Mouse (Mus musculus) heart, embryonic 16.5 days (tissue): Measurements from ENCODE around the gene Kdm5b. TPM values are rescaled to one million over a fixed set of nuclear protein-coding genes. Genes with fewer than 3 reads are reported as not detected.

Source experiments
- ATAC-seq: fragments of 200-750 bp; cut with Nextera tagmentation; replicated peaks from 2 replicates; pipeline ENCODE4 v1.8.0; 2017; ENCODE audit warnings: moderate number of reproducible peaks; ENCODE audit not compliant: insufficient read depth, low FRiP score; ENCODE audit errors: extremely low read depth
- H3K27ac ChIP-seq: fragments of 300-500 bp; sonication (generic); 2 replicates; pipeline ENCODE4 v1.5.1; 2014; ENCODE audit warnings: mild to moderate bottlenecking, low read length, control low read depth, moderate library complexity
- H3K27me3 ChIP-seq: fragments of 300-500 bp; sonication (generic); 2 replicates; pipeline ENCODE4 v1.6.1; 2014; ENCODE audit warnings: low read length, mixed read lengths; ENCODE audit not compliant: control insufficient read depth, insufficient read depth
- H3K36me3 ChIP-seq: fragments of 300-500 bp; sonication (generic); 2 replicates; pipeline ENCODE4 v1.6.1; 2014; ENCODE audit not compliant: control insufficient read depth, insufficient read depth
- H3K4me1 ChIP-seq: fragments of 300-500 bp; sonication (generic); 2 replicates; pipeline ENCODE4 v1.6.1; 2014; ENCODE audit warnings: low read length, mixed read lengths; ENCODE audit not compliant: control insufficient read depth, insufficient read depth
- H3K4me2 ChIP-seq: fragments of 300-500 bp; sonication (generic); 2 replicates; pipeline ENCODE4 v1.6.1; 2014; ENCODE audit warnings: low read depth, mild to moderate bottlenecking, control low read depth, low read length
- H3K4me3 ChIP-seq: fragments of 300-500 bp; sonication (generic); 2 replicates; pipeline ENCODE4 v1.5.1; 2014; ENCODE audit warnings: mild to moderate bottlenecking, control low read depth, low read length
- H3K9ac ChIP-seq: fragments of 300-500 bp; sonication (generic); 2 replicates; pipeline ENCODE4 v1.6.1; 2014; ENCODE audit warnings: low read length, control low read depth
- H3K9me3 ChIP-seq: fragments of 300-500 bp; sonication (generic); replicated peaks from 2 replicates; pipeline ENCODE4 v1.6.1; 2016; ENCODE audit warnings: low read length; ENCODE audit not compliant: control insufficient read depth
- WGBS: fragments of 180-500 bp; shearing (Covaris S2); extraction: QIAGEN DNeasy Blood & Tissue Kit; methylation state at CpG from one replicate; pipeline ENCODE4 v1.1.7; 2014; 5-methylcytosine and 5-hydroxymethylcytosine counted together
- polyA plus RNA-seq: library from polyadenylated mRNA; unstranded; fragments of >200 nt; fragmentation: Nextera tagmentation; extraction: Ambion mirVana; gene quantifications from 2 replicates; pipeline ENCODE4 v1.2.1, GENCODE M21; 2015

The Kdm5b gene
- polyA plus RNA-seq, 1 experiment from 2014 or later: 24.4 TPM

- no peak overlapping the region for H3K4me3 ChIP-seq
- H3K9ac ChIP-seq: no peak overlapping the region
- H3K9me3 ChIP-seq: no peaks in the 10 kb centered on the region
- ATAC-seq: no peak
- no peak overlapping the region for H3K27ac ChIP-seq
- H3K4me1 ChIP-seq: no peaks in the 10 kb centered on the region
- no peaks in the 10 kb centered on the region for H3K27me3 ChIP-seq
- no peak overlapping the region for H3K4me2 ChIP-seq
- H3K36me3 ChIP-seq: peaks cover 21% of the 10 kb centered on the region
Measured at GRCm38 (mm10) chr1:134589676-134590075, 29.7 kb downstream of the Kdm5b start.

DNA sequence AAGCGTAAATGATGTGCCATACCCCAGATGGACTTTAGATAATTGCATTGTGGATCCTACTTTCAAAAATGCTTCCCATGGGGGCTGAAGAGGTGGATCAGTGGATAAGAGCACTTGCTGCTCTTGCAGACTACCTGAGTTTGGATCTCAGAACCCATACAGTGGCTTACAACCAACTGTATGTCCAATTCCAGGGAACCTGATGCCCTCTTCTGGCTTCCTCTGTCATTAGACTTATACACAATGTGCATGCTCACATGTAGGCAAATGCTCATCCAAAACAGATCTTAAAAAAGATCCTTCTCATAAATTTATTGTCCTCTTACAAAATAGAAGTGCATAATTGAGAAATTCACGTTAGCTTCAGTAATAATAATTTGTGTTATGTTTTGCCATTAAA is 31.8 kb downstream of the Kdm5b start:
- H3K9ac ChIP-seq: no peak overlapping the region
- H3K36me3 ChIP-seq: peaks cover 14% of the 10 kb centered on the region
- 92% methylated on average over 2 of the region's 2 CpGs for WGBS
- ATAC-seq: no peak
- no peaks in the 10 kb centered on the region for H3K27me3 ChIP-seq
- no peak overlapping the region for H3K4me2 ChIP-seq
- no peak overlapping the region for H3K27ac ChIP-seq
- H3K4me3 ChIP-seq: no peak overlapping the region
- no peaks in the 10 kb centered on the region for H3K4me1 ChIP-seq
- H3K9me3 ChIP-seq: no peaks in the 10 kb centered on the region

GRCm38 (mm10) chr1:134597339-134598054 is 37.5 kb downstream of the Kdm5b start:
- no peak overlapping the region for H3K27ac ChIP-seq
- no peak overlapping the region for H3K4me2 ChIP-seq
- peaks cover 36% of the 10 kb centered on the region for H3K36me3 ChIP-seq
- H3K4me3 ChIP-seq: no peak overlapping the region
- no peaks in the 10 kb centered on the region for H3K9me3 ChIP-seq
- no peak for ATAC-seq
- WGBS: 72% methylated on average over 9 of the region's 9 CpGs
- H3K9ac ChIP-seq: no peak overlapping the region
- H3K4me1 ChIP-seq: no peaks in the 10 kb centered on the region
- H3K27me3 ChIP-seq: no peaks in the 10 kb centered on the region

GRCm38 (mm10) chr1:134604086-134604485 is 44.1 kb downstream of the Kdm5b start:
- Histone ChIP-seq H3K4me2 (no peak overlapping the region), H3K4me1 (no peaks in the 10 kb centered on the region), H3K4me3 (no peak overlapping the region), H3K36me3 (peaks cover 44% of the 10 kb centered on the region), H3K9me3 (no peaks in the 10 kb centered on the region), H3K27me3 (no peaks in the 10 kb centered on the region), H3K27ac (no peak overlapping the region), H3K9ac (no peak overlapping the region)
- no peak for ATAC-seq
- 100% methylated on average over 2 of the region's 2 CpGs for WGBS

DNA sequence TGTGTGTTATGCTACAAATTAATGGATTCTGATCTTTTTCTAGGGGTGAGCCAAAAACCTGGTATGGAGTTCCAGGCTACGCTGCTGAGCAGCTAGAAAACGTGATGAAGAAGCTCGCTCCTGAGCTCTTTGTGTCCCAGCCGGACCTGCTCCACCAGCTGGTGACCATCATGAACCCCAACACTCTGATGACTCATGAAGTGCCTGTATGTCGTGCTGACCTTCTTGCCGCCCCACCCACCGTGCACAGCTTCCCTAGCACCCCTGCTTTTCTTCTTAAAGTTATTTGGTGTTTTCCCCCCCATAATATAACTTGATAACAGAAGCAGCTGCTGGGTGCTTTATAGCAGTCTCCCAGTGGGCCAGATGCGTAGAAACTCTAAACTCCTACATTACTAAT is 45.7 kb downstream of the Kdm5b start:
- Histone ChIP-seq H3K36me3 (peaks cover 41% of the 10 kb centered on the region), H3K27ac (no peak overlapping the region), H3K4me1 (no peaks in the 10 kb centered on the region), H3K4me3 (no peak overlapping the region), H3K4me2 (no peak overlapping the region), H3K9ac (no peak overlapping the region), H3K9me3 (no peaks in the 10 kb centered on the region), H3K27me3 (no peaks in the 10 kb centered on the region)
- ATAC-seq: no peak
- WGBS: 81% methylated on average over 8 of the region's 8 CpGs

GRCm38 (mm10) chr1:134606381-134606780 is 46.4 kb downstream of the Kdm5b start:
- H3K36me3 ChIP-seq: peaks cover 35% of the 10 kb centered on the region
- no peak overlapping the region for H3K9ac ChIP-seq
- H3K27ac ChIP-seq: no peak overlapping the region
- 97% methylated on average over 2 of the region's 2 CpGs for WGBS
- H3K4me3 ChIP-seq: no peak overlapping the region
- H3K4me2 ChIP-seq: no peak overlapping the region
- no peak for ATAC-seq
- H3K9me3 ChIP-seq: no peaks in the 10 kb centered on the region
- no peaks in the 10 kb centered on the region for H3K4me1 ChIP-seq
- no peaks in the 10 kb centered on the region for H3K27me3 ChIP-seq

- H3K4me2 ChIP-seq: no peak overlapping the region
- ATAC-seq: no peak
- H3K9ac ChIP-seq: no peak overlapping the region
- no peaks in the 10 kb centered on the region for H3K4me1 ChIP-seq
- no peak overlapping the region for H3K27ac ChIP-seq
- H3K9me3 ChIP-seq: no peaks in the 10 kb centered on the region
- WGBS: 93% methylated on average over 1 of the region's 1 CpGs
- H3K36me3 ChIP-seq: peaks cover 37% of the 10 kb centered on the region
- H3K4me3 ChIP-seq: no peak overlapping the region
- no peaks in the 10 kb centered on the region for H3K27me3 ChIP-seq
Measured at GRCm38 (mm10) chr1:134607279-134607678, 47.3 kb downstream of the Kdm5b start.

GRCm38 (mm10) chr1:134609172-134609571 is 49.2 kb downstream of the Kdm5b start:
- peaks cover 50% of the 10 kb centered on the region for H3K36me3 ChIP-seq
- WGBS: 82% methylated on average over 4 of the region's 4 CpGs

DNA sequence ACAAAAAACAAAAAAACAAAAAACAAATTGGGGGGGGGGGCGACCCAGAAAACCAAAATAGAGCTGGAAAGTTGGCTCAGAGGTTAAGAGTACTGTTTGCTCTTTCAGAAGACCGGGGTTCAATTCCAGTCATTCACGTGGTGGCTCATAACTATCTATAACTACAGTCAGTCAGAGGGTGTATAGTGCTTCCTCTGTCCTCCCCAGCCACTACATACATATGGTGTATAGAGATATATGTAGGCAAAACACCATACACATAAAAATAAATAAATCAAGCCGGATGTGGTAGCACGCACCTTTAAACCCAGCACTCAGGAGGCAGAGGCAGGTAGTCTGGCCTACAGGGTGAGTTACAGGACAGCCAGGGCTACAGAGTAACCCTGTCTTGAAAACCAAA is 54.6 kb downstream of the Kdm5b start:
- H3K36me3 ChIP-seq: peaks cover 48% of the 10 kb centered on the region
- H3K4me2 ChIP-seq: no peak overlapping the region
- H3K27me3 ChIP-seq: no peaks in the 10 kb centered on the region
- H3K4me3 ChIP-seq: no peak overlapping the region
- no peaks in the 10 kb centered on the region for H3K9me3 ChIP-seq
- WGBS: 96% methylated on average over 5 of the region's 5 CpGs
- H3K9ac ChIP-seq: no peak overlapping the region
- no peak overlapping the region for H3K27ac ChIP-seq
- H3K4me1 ChIP-seq: no peaks in the 10 kb centered on the region
- no peak for ATAC-seq

More at GRCm38 (mm10) chr1:134609172-134609571, 49.2 kb downstream of the Kdm5b start:
- no peak overlapping the region for H3K4me2 ChIP-seq
- H3K4me1 ChIP-seq: no peaks in the 10 kb centered on the region
- no peak overlapping the region for H3K4me3 ChIP-seq
- H3K27ac ChIP-seq: no peak overlapping the region
- H3K9me3 ChIP-seq: no peaks in the 10 kb centered on the region
- H3K27me3 ChIP-seq: no peaks in the 10 kb centered on the region
- no peak overlapping the region for H3K9ac ChIP-seq
- no peak for ATAC-seq
